Mouse (Mus musculus) ES-Bruce4 (cell line): ENCODE measurements around the gene Prkn. TPM values are rescaled to one million over a fixed set of nuclear protein-coding genes. Genes with fewer than 3 reads are reported as not detected.

Source experiments
- H3K27ac ChIP-seq: 2 replicates; pipeline ENCODE4 v1.5.1; 2012; ENCODE audit warnings: low read length, inconsistent platforms; ENCODE audit not compliant: insufficient read depth
- H3K27me3 ChIP-seq: 2 replicates; pipeline ENCODE4 v1.6.1; 2012; ENCODE audit warnings: mild to moderate bottlenecking, low read length, inconsistent platforms; ENCODE audit not compliant: control insufficient read depth, poor library complexity, insufficient read depth, severe bottlenecking
- H3K36me3 ChIP-seq: 2 replicates; pipeline ENCODE4 v1.6.1; 2012; ENCODE audit warnings: inconsistent platforms, mild to moderate bottlenecking, low read length, moderate library complexity; ENCODE audit not compliant: control insufficient read depth, poor library complexity, insufficient read depth, severe bottlenecking
- H3K4me1 ChIP-seq: one replicate; pipeline ENCODE4 v1.8.1; 2011; ENCODE audit warnings: low read length; ENCODE audit not compliant: control insufficient read depth, insufficient read depth
- H3K4me3 ChIP-seq: 2 replicates; pipeline ENCODE4 v1.5.1; 2011; ENCODE audit warnings: low read depth, mild to moderate bottlenecking, low read length
- H3K9ac ChIP-seq: 2 replicates; pipeline ENCODE4 v1.6.1; 2012; ENCODE audit warnings: low read depth, mild to moderate bottlenecking, inconsistent platforms; ENCODE audit not compliant: poor library complexity, severe bottlenecking
- H3K9me3 ChIP-seq: replicated peaks from 2 replicates; pipeline ENCODE4 v1.6.1; 2012; ENCODE audit warnings: mild to moderate bottlenecking, low read length, inconsistent platforms; ENCODE audit not compliant: control insufficient read depth, poor library complexity, insufficient read depth, severe bottlenecking
- CTCF ChIP-seq: IDR thresholded peaks from one replicate; pipeline ENCODE4 v1.8.1; 2011; ENCODE audit warnings: low read depth, low read length
- EP300 ChIP-seq: IDR thresholded peaks from 2 replicates; pipeline ENCODE4 v1.6.1; 2011; ENCODE audit warnings: low read depth, low read length; ENCODE audit not compliant: insufficient read depth
- POLR2A ChIP-seq: IDR thresholded peaks from one replicate; pipeline ENCODE4 v1.8.1; 2011; ENCODE audit warnings: low read length; ENCODE audit not compliant: insufficient read depth
- polyA plus RNA-seq: library from polyadenylated mRNA; stranded (reverse); fragments of >200 nt; gene quantifications from 2 replicates; pipeline ENCODE4 v1.2.4, GENCODE M21; 2011; ENCODE audit warnings: low read depth; ENCODE audit not compliant: missing spikeins, insufficient read depth, insufficient read length

Gene Prkn
- polyA plus RNA-seq, 1 experiment = 1.5 TPM

- no peak overlapping the region for H3K4me3 ChIP-seq
- TF ChIP-seq CTCF = no peak
- TF ChIP-seq EP300 = no peak
- TF ChIP-seq POLR2A = no peak
- no peaks in the 10 kb centered on the region for H3K9me3 ChIP-seq
Measured at GRCm38 (mm10) chr17:11411414-11411813, 571.2 kb downstream of the Prkn start.

GRCm38 (mm10) chr17:11413688-11414087 is 573.5 kb downstream of the Prkn start:
- Histone ChIP-seq H3K4me1 (no peaks in the 10 kb centered on the region), H3K27me3 (no peaks in the 10 kb centered on the region), H3K27ac (no peak overlapping the region)

More at GRCm38 (mm10) chr17:11411414-11411813, 571.2 kb downstream of the Prkn start:
- no peaks in the 10 kb centered on the region for H3K27me3 ChIP-seq
- no peak overlapping the region for H3K27ac ChIP-seq
- no peaks in the 10 kb centered on the region for H3K36me3 ChIP-seq
- no peak overlapping the region for H3K9ac ChIP-seq
- H3K4me1 ChIP-seq = no peaks in the 10 kb centered on the region

GRCm38 (mm10) chr17:11414288-11414687 is 574.1 kb downstream of the Prkn start:
- Histone ChIP-seq H3K9me3 (no peaks in the 10 kb centered on the region), H3K4me3 (no peak overlapping the region), H3K36me3 (no peaks in the 10 kb centered on the region), H3K27ac (no peak overlapping the region), H3K27me3 (no peaks in the 10 kb centered on the region), H3K9ac (no peak overlapping the region), H3K4me1 (no peaks in the 10 kb centered on the region)
- no peak for TF ChIP-seq POLR2A
- TF ChIP-seq EP300 = no peak
- no peak for TF ChIP-seq CTCF

More at GRCm38 (mm10) chr17:11413688-11414087, 573.5 kb downstream of the Prkn start:
- Histone ChIP-seq H3K4me3 (no peak overlapping the region), H3K36me3 (no peaks in the 10 kb centered on the region), H3K9me3 (no peaks in the 10 kb centered on the region), H3K9ac (no peak overlapping the region)
- TF ChIP-seq EP300 = no peak
- no peak for TF ChIP-seq CTCF
- TF ChIP-seq POLR2A = no peak

- H3K9ac ChIP-seq = no peak overlapping the region
- no peak overlapping the region for H3K27ac ChIP-seq
- TF ChIP-seq POLR2A (no peak), EP300 (no peak), CTCF (no peak)
- H3K4me3 ChIP-seq = no peak overlapping the region
- H3K4me1 ChIP-seq = no peaks in the 10 kb centered on the region
- no peaks in the 10 kb centered on the region for H3K36me3 ChIP-seq
- H3K9me3 ChIP-seq = no peaks in the 10 kb centered on the region
- H3K27me3 ChIP-seq = no peaks in the 10 kb centered on the region
Measured at GRCm38 (mm10) chr17:11417150-11417549, 577.0 kb downstream of the Prkn start.

GRCm38 (mm10) chr17:11419484-11419883 is 579.3 kb downstream of the Prkn start:
- TF ChIP-seq CTCF = no peak
- no peaks in the 10 kb centered on the region for H3K27me3 ChIP-seq
- H3K9me3 ChIP-seq = no peaks in the 10 kb centered on the region
- no peaks in the 10 kb centered on the region for H3K4me1 ChIP-seq
- H3K27ac ChIP-seq = no peak overlapping the region
- H3K4me3 ChIP-seq = no peak overlapping the region
- no peak overlapping the region for H3K9ac ChIP-seq
- H3K36me3 ChIP-seq = no peaks in the 10 kb centered on the region

GRCm38 (mm10) chr17:11420839-11421238 is 580.7 kb downstream of the Prkn start:
- Histone ChIP-seq H3K4me3 (no peak overlapping the region), H3K9me3 (no peaks in the 10 kb centered on the region), H3K36me3 (no peaks in the 10 kb centered on the region), H3K4me1 (no peaks in the 10 kb centered on the region), H3K27ac (no peak overlapping the region), H3K27me3 (no peaks in the 10 kb centered on the region), H3K9ac (no peak overlapping the region)
- TF ChIP-seq POLR2A = no peak
- no peak for TF ChIP-seq EP300
- no peak for TF ChIP-seq CTCF
